Mouse (Mus musculus): Measurements from ENCODE around the gene Hdgfl3. TPM values are rescaled to one million over a fixed set of nuclear protein-coding genes. Genes with fewer than 3 reads are reported as not detected.

The Hdgfl3 gene
- polyA plus RNA-seq, 1 experiment, result 1.4 TPM

GRCm38 (mm10) chr7:81847777-81848176, 86.5 kb downstream of the Hdgfl3 start:
- H3K4me3 ChIP-seq (replicated peaks; ENCODE audit: control insufficient read depth, low read depth, low read length), result no peak overlapping the region
- peaks cover 12% of the 10 kb centered on the region; the same call in 1 of the 2 replicates for H3K4me1 ChIP-seq (ENCODE audit: control insufficient read depth, insufficient read depth, low read length)
- no peak for TF ChIP-seq POLR2A (IDR thresholded peaks at IDR 0.05; ENCODE audit: borderline replicate concordance, control insufficient read depth, low read depth, low read length)
- TF ChIP-seq CTCF (IDR thresholded peaks at IDR 0.05; ENCODE audit: control insufficient read depth, insufficient read depth, low read length), result no peak
- no peak overlapping the region for H3K27ac ChIP-seq (ENCODE audit: control insufficient read depth, insufficient read depth, low read depth, low read length, poor library complexity)
- 75% methylated on average over 4 of the region's 4 CpGs for WGBS

GRCm38 (mm10) chr7:81847010-81847409, 87.3 kb downstream of the Hdgfl3 start:
- TF ChIP-seq CTCF (IDR thresholded peaks at IDR 0.05; ENCODE audit: control insufficient read depth, insufficient read depth, low read length) (no peak), POLR2A (IDR thresholded peaks at IDR 0.05; ENCODE audit: borderline replicate concordance, control insufficient read depth, low read depth, low read length) (no peak)
- 72% methylated on average over 8 of the region's 8 CpGs for WGBS
- Histone ChIP-seq H3K27ac (ENCODE audit: control insufficient read depth, insufficient read depth, low read depth, low read length, poor library complexity) (no peak overlapping the region), H3K4me3 (replicated peaks; ENCODE audit: control insufficient read depth, low read depth, low read length) (no peak overlapping the region), H3K4me1 (ENCODE audit: control insufficient read depth, insufficient read depth, low read length) (peaks cover 11% of the 10 kb centered on the region; the same call in 1 of the 2 replicates)

GRCm38 (mm10) chr7:81846008-81846407, 88.3 kb downstream of the Hdgfl3 start:
- Histone ChIP-seq H3K4me3 (replicated peaks; ENCODE audit: control insufficient read depth, low read depth, low read length) (no peak overlapping the region), H3K4me1 (ENCODE audit: control insufficient read depth, insufficient read depth, low read length) (peaks cover 5% of the 10 kb centered on the region; the same call in 1 of the 2 replicates), H3K27ac (ENCODE audit: control insufficient read depth, insufficient read depth, low read depth, low read length, poor library complexity) (no peak overlapping the region)
- TF ChIP-seq CTCF (IDR thresholded peaks at IDR 0.05; ENCODE audit: control insufficient read depth, insufficient read depth, low read length) (no peak), POLR2A (IDR thresholded peaks at IDR 0.05; ENCODE audit: borderline replicate concordance, control insufficient read depth, low read depth, low read length) (no peak)
- WGBS, result 89% methylated on average over 8 of the region's 8 CpGs

GRCm38 (mm10) chr7:81845313-81845712, 89.0 kb downstream of the Hdgfl3 start:
- TF ChIP-seq CTCF (IDR thresholded peaks at IDR 0.05; ENCODE audit: control insufficient read depth, insufficient read depth, low read length), result no peak
- TF ChIP-seq POLR2A (IDR thresholded peaks at IDR 0.05; ENCODE audit: borderline replicate concordance, control insufficient read depth, low read depth, low read length), result no peak
- Histone ChIP-seq H3K4me3 (replicated peaks; ENCODE audit: control insufficient read depth, low read depth, low read length) (no peak overlapping the region), H3K4me1 (ENCODE audit: control insufficient read depth, insufficient read depth, low read length) (peaks cover 4% of the 10 kb centered on the region; the same call in 1 of the 2 replicates), H3K27ac (ENCODE audit: control insufficient read depth, insufficient read depth, low read depth, low read length, poor library complexity) (no peak overlapping the region)
- 75% methylated on average over 3 of the region's 3 CpGs for WGBS

GRCm38 (mm10) chr7:81844801-81845200, 89.5 kb downstream of the Hdgfl3 start:
- H3K27ac ChIP-seq (ENCODE audit: control insufficient read depth, insufficient read depth, low read depth, low read length, poor library complexity), result no peak overlapping the region
- H3K4me1 ChIP-seq (ENCODE audit: control insufficient read depth, insufficient read depth, low read length), result peaks cover 4% of the 10 kb centered on the region; the same call in 1 of the 2 replicates
- no peak overlapping the region for H3K4me3 ChIP-seq (replicated peaks; ENCODE audit: control insufficient read depth, low read depth, low read length)
- WGBS, result 85% methylated on average over 11 of the region's 11 CpGs
- no peak for TF ChIP-seq POLR2A (IDR thresholded peaks at IDR 0.05; ENCODE audit: borderline replicate concordance, control insufficient read depth, low read depth, low read length)

- WGBS, result 83% methylated on average over 8 of the region's 8 CpGs
- Histone ChIP-seq H3K4me1 (ENCODE audit: control insufficient read depth, insufficient read depth, low read length) (no peaks in the 10 kb centered on the region), H3K4me3 (replicated peaks; ENCODE audit: control insufficient read depth, low read depth, low read length) (no peak overlapping the region), H3K27ac (ENCODE audit: control insufficient read depth, insufficient read depth, low read depth, low read length, poor library complexity) (no peak overlapping the region)
- no peak for TF ChIP-seq POLR2A (IDR thresholded peaks at IDR 0.05; ENCODE audit: borderline replicate concordance, control insufficient read depth, low read depth, low read length)
- no peak for TF ChIP-seq CTCF (IDR thresholded peaks at IDR 0.05; ENCODE audit: control insufficient read depth, insufficient read depth, low read length)
These were observed 90.4 kb downstream of the Hdgfl3 start for GRCm38 (mm10) chr7:81843903-81844302.

GRCm38 (mm10) chr7:81842998-81843397, 91.3 kb downstream of the Hdgfl3 start:
- Histone ChIP-seq H3K27ac (ENCODE audit: control insufficient read depth, insufficient read depth, low read depth, low read length, poor library complexity) (no peak overlapping the region), H3K4me1 (ENCODE audit: control insufficient read depth, insufficient read depth, low read length) (no peaks in the 10 kb centered on the region), H3K4me3 (replicated peaks; ENCODE audit: control insufficient read depth, low read depth, low read length) (no peak overlapping the region)
- TF ChIP-seq CTCF (IDR thresholded peaks at IDR 0.05; ENCODE audit: control insufficient read depth, insufficient read depth, low read length) (no peak), POLR2A (IDR thresholded peaks at IDR 0.05; ENCODE audit: borderline replicate concordance, control insufficient read depth, low read depth, low read length) (no peak)
- 6% methylated on average over 1 of the region's 1 CpGs for WGBS

GRCm38 (mm10) chr7:81842141-81842540, 92.1 kb downstream of the Hdgfl3 start:
- H3K4me3 ChIP-seq (replicated peaks; ENCODE audit: control insufficient read depth, low read depth, low read length), result no peak overlapping the region
- WGBS, result 89% methylated on average over 7 of the region's 7 CpGs
- TF ChIP-seq POLR2A (IDR thresholded peaks at IDR 0.05; ENCODE audit: borderline replicate concordance, control insufficient read depth, low read depth, low read length) (no peak), CTCF (IDR thresholded peaks at IDR 0.05; ENCODE audit: control insufficient read depth, insufficient read depth, low read length) (no peak)
- H3K4me1 ChIP-seq (ENCODE audit: control insufficient read depth, insufficient read depth, low read length), result no peaks in the 10 kb centered on the region; the same call in 1 of the 2 replicates
- H3K27ac ChIP-seq (ENCODE audit: control insufficient read depth, insufficient read depth, low read depth, low read length, poor library complexity), result no peak overlapping the region

- H3K27ac ChIP-seq (ENCODE audit: control insufficient read depth, insufficient read depth, low read depth, low read length, poor library complexity), result no peak overlapping the region
- H3K4me1 ChIP-seq (ENCODE audit: control insufficient read depth, insufficient read depth, low read length), result no peaks in the 10 kb centered on the region; the same call in 1 of the 2 replicates
- 80% methylated on average over 6 of the region's 6 CpGs for WGBS
- no peak overlapping the region for H3K4me3 ChIP-seq (replicated peaks; ENCODE audit: control insufficient read depth, low read depth, low read length)
- no peak for TF ChIP-seq POLR2A (IDR thresholded peaks at IDR 0.05; ENCODE audit: borderline replicate concordance, control insufficient read depth, low read depth, low read length)
- TF ChIP-seq CTCF (IDR thresholded peaks at IDR 0.05; ENCODE audit: control insufficient read depth, insufficient read depth, low read length), result no peak
These were observed 92.8 kb downstream of the Hdgfl3 start for GRCm38 (mm10) chr7:81841439-81841838.

All from bone marrow, adult 2 months (tissue).